Comparison of ENCODE assay signal across 8 mouse cellular contexts in the genomic region with DNA sequence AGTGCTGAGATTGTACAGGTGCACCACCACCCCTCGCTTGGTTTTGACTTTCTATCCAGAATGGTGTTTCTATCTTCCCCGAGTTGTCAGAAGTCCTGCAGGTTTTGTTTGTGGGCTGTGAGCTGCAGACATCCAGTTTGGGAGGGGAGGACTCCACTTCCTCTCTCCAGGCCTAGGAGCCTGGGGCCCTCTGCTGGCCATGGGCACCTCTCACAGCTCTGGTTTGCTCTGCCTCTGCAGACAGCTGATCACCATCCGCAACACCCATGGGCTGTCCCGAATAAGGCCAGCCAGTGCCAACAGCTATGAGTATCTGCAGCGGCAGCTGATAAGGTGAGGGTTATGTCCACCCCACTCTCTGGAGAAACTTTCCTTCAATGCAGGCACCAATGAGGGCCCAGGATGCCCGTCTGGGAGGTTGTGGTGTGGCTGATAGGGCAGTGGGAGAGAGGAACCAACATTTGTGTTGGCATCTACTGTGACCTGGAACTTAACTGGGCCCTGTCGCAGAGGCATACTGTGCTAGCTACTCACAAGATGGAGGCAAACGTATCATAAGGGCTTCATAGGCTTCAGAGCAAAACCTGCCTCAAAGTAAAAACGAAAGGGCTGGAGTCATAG. TPM values are rescaled to one million over a fixed set of nuclear protein-coding genes. Genes with fewer than 3 reads are reported as not detected.
DNase-seq lines count a peak whose midpoint lies in the region; ATAC-seq and TF ChIP-seq lines count a peak whose summit lies in the region.

No protein-coding gene starts in this region.

- no peak overlapping the region for H3K9ac ChIP-seq in embryonic facial prominence, embryonic 11.5 days (replicated peaks; ENCODE audit: low read length)
- no peak overlapping the region for H3K9ac ChIP-seq in kidney, embryonic 14.5 days (ENCODE audit: low read depth, low read length)
- no peak overlapping the region for H3K9ac ChIP-seq in liver, embryonic 12.5 days
- H3K9ac ChIP-seq in stomach, embryonic 14.5 days (replicated peaks; ENCODE audit: low read depth, low read length): 0 out of 2 replicates have a peak overlapping the region, but pooled peaks have one; percentile 10

- peak; percentile 82 for ATAC-seq in activated CD4-positive, CD25-positive, alpha-beta regulatory T cell, adult 4 months
- 0 out of 2 replicates have a peak, but pooled peaks have one; percentile 57 for ATAC-seq in embryonic facial prominence, embryonic 11.5 days (replicated peaks; ENCODE audit: insufficient number of reproducible peaks, low FRiP score, low TSS enrichment, low read depth)
- peak; percentile 78 for ATAC-seq in kidney, embryonic 14.5 days (ENCODE audit: low FRiP score, low TSS enrichment)
- peak; percentile 70 for ATAC-seq in liver, embryonic 12.5 days
- ATAC-seq in stomach, embryonic 14.5 days (ENCODE audit: insufficient number of reproducible peaks, insufficient read depth, low FRiP score, low read depth): peak; percentile 80

- H3K79me2 ChIP-seq in myocyte (ENCODE audit: control insufficient read depth, insufficient read depth): no peaks in the 10 kb centered on the region

- H3K36me3 ChIP-seq in embryonic facial prominence, embryonic 11.5 days (replicated peaks; ENCODE audit: control insufficient read depth, insufficient read depth, low read depth, low read length): no peaks in the 10 kb centered on the region
- no peaks in the 10 kb centered on the region for H3K36me3 ChIP-seq in kidney, embryonic 14.5 days (ENCODE audit: control insufficient read depth, insufficient read depth, low read length)
- H3K36me3 ChIP-seq in liver, embryonic 12.5 days: no peaks in the 10 kb centered on the region
- H3K36me3 ChIP-seq in myocyte (ENCODE audit: control insufficient read depth, insufficient read depth): no peaks in the 10 kb centered on the region
- no peaks in the 10 kb centered on the region for H3K36me3 ChIP-seq in stomach, embryonic 14.5 days (ENCODE audit: control insufficient read depth, insufficient read depth, low read length)

- H3K4me2 ChIP-seq in embryonic facial prominence, embryonic 11.5 days (ENCODE audit: low read depth, low read length): no peak overlapping the region
- no peak overlapping the region for H3K4me2 ChIP-seq in kidney, embryonic 14.5 days (replicated peaks; ENCODE audit: low read depth, low read length)
- H3K4me2 ChIP-seq in liver, embryonic 12.5 days: no peak overlapping the region
- no peak overlapping the region for H3K4me2 ChIP-seq in myocyte (ENCODE audit: low read depth)
- no peak overlapping the region for H3K4me2 ChIP-seq in stomach, embryonic 14.5 days (replicated peaks; ENCODE audit: low read depth, low read length)

- no peaks in the 10 kb centered on the region for H3K4me1 ChIP-seq in embryonic facial prominence, embryonic 11.5 days (ENCODE audit: control insufficient read depth, insufficient read depth, low read length)
- no peaks in the 10 kb centered on the region for H3K4me1 ChIP-seq in kidney, embryonic 14.5 days (ENCODE audit: control insufficient read depth, insufficient read depth, low read length)
- H3K4me1 ChIP-seq in liver, embryonic 12.5 days: peaks cover 10% of the 10 kb centered on the region; the same call in 1 of the 2 replicates
- peaks cover 2% of the 10 kb centered on the region; the same call in 1 of the 2 replicates for H3K4me1 ChIP-seq in stomach, embryonic 14.5 days (ENCODE audit: control insufficient read depth, insufficient read depth, low read length)

- no peak overlapping the region for H3ac ChIP-seq in myocyte (ENCODE audit: control insufficient read depth, insufficient read length)

- no peak overlapping the region for H3K4me3 ChIP-seq in embryonic facial prominence, embryonic 11.5 days (ENCODE audit: low read depth, low read length)
- no peak overlapping the region for H3K4me3 ChIP-seq in kidney, embryonic 14.5 days (ENCODE audit: low read length)
- H3K4me3 ChIP-seq in liver, embryonic 12.5 days: no peak overlapping the region
- H3K4me3 ChIP-seq in myocyte: no peak overlapping the region
- H3K4me3 ChIP-seq in stomach, embryonic 14.5 days (ENCODE audit: low read depth, low read length): no peak overlapping the region

- 57% methylated on average over 9 of the region's 9 CpGs for WGBS in embryonic facial prominence, embryonic 11.5 days
- WGBS in kidney, embryonic 14.5 days: 53% methylated on average over 9 of the region's 9 CpGs
- 33% methylated on average over 9 of the region's 9 CpGs for WGBS in liver, embryonic 12.5 days (ENCODE audit: insufficient replicate concordance)
- WGBS in stomach, embryonic 14.5 days: 45% methylated on average over 9 of the region's 9 CpGs

- no peaks in the 10 kb centered on the region for H3K9me3 ChIP-seq in embryonic facial prominence, embryonic 11.5 days (replicated peaks; ENCODE audit: control insufficient read depth, low read length)
- no peaks in the 10 kb centered on the region for H3K9me3 ChIP-seq in kidney, embryonic 14.5 days (ENCODE audit: control insufficient read depth, low read length)
- no peaks in the 10 kb centered on the region for H3K9me3 ChIP-seq in liver, embryonic 12.5 days (replicated peaks)
- H3K9me3 ChIP-seq in stomach, embryonic 14.5 days (ENCODE audit: control insufficient read depth, low read depth, low read length): no peaks in the 10 kb centered on the region

- TF ChIP-seq POLR2A in myocyte (IDR thresholded peaks at IDR 0.05; ENCODE audit: insufficient read length, low read depth): no peak

- no peak overlapping the region for H3K27ac ChIP-seq in embryonic facial prominence, embryonic 11.5 days (replicated peaks; ENCODE audit: low read depth, low read length)
- no peak overlapping the region for H3K27ac ChIP-seq in kidney, embryonic 14.5 days (ENCODE audit: low read depth, low read length)
- no peak overlapping the region for H3K27ac ChIP-seq in liver, embryonic 12.5 days
- H3K27ac ChIP-seq in stomach, embryonic 14.5 days (ENCODE audit: low read length): no peak overlapping the region

- no peaks in the 10 kb centered on the region for H3K27me3 ChIP-seq in embryonic facial prominence, embryonic 11.5 days (ENCODE audit: control insufficient read depth, insufficient read depth, low read length)
- no peaks in the 10 kb centered on the region for H3K27me3 ChIP-seq in kidney, embryonic 14.5 days (ENCODE audit: control insufficient read depth, insufficient read depth, low read length)
- H3K27me3 ChIP-seq in liver, embryonic 12.5 days (replicated peaks): peaks cover 17% of the 10 kb centered on the region
- H3K27me3 ChIP-seq in myocyte (ENCODE audit: control insufficient read depth, insufficient read depth, insufficient read length): no peaks in the 10 kb centered on the region
- no peaks in the 10 kb centered on the region for H3K27me3 ChIP-seq in stomach, embryonic 14.5 days (ENCODE audit: control insufficient read depth, insufficient read depth, low read length)

- peak; percentile 86 for DNase-seq in 3T3-L1 (ENCODE audit: low read depth, low spot score)
- peak; percentile 55 for DNase-seq in embryonic facial prominence, embryonic 11.5 days (ENCODE audit: low spot score)
- peak; percentile 73 for DNase-seq in heart, adult 8-10 months (ENCODE audit: low spot score)

TF ChIP-seq in myocyte, 11 proteins besides CTCF, POLR2A, EP300 and RAD21:
- TF ChIP-seq MYOD1 (IDR thresholded peaks at IDR 0.05; ENCODE audit: control insufficient read depth in 1 of 3, insufficient read length in 2 of 3, low read depth in 2 of 3): peak in 1 of 3 experiments; percentile 31
- no peak for TF ChIP-seq TCF3 (IDR thresholded peaks at IDR 0.05; ENCODE audit: insufficient read length, low read depth)
- TF ChIP-seq SRF (IDR thresholded peaks at IDR 0.05; ENCODE audit: control insufficient read depth, insufficient read length, low read depth): no peak
- peak; percentile 63 for TF ChIP-seq POLR2AphosphoS2 (IDR thresholded peaks at IDR 0.05; ENCODE audit: insufficient read length, low read depth)
- peak in 2 of 3 experiments; percentile 27 to 57 for TF ChIP-seq MYOG (IDR thresholded peaks at IDR 0.05; ENCODE audit: control insufficient read depth in 1 of 3, insufficient read depth in 1 of 3, insufficient read length in 2 of 3, low read depth in 2 of 3)

RNA-seq across cellular contexts. Expression of a gene that starts 17.1 kb away (rescaled TPM):
- polyA plus RNA-seq in activated CD4-positive, CD25-positive, alpha-beta regulatory T cell, adult 4 months (2017; shearing (Covaris generic)): 10 to 100 TPM; 26.7 to 26.8 TPM
- 26.2 and 26.4 TPM in 2 replicates for polyA plus RNA-seq in embryonic facial prominence, embryonic 11.5 days (2014; fragmentation: Nextera tagmentation; extraction: Ambion mirVana)
- total RNA-seq in heart, adult 8-10 months (2022): 10 to 100 TPM; 14.6 to 20.6 (median 19.2) TPM
- polyA plus RNA-seq in kidney, embryonic 14.5 days (2014; fragmentation: Nextera tagmentation; extraction: Ambion mirVana): 37.2 and 39.7 TPM in 2 replicates
- polyA plus RNA-seq in liver, embryonic 12.5 days (2016; fragmentation: Nextera tagmentation; extraction: Ambion mirVana): 14.7 and 16.8 TPM in 2 replicates
- polyA plus RNA-seq in myocyte (2012; fragmentation: generic; extraction: Trizol): 79.5 TPM
- 41.4 and 46.1 TPM in 2 replicates for polyA plus RNA-seq in stomach, embryonic 14.5 days (2014; fragmentation: Nextera tagmentation; extraction: Ambion mirVana)

RNA-seq across cellular contexts. Expression of a gene that starts 23.1 kb away (rescaled TPM):
- polyA plus RNA-seq in activated CD4-positive, CD25-positive, alpha-beta regulatory T cell, adult 4 months (2017; shearing (Covaris generic)): 10 to 100 TPM; 25.9 to 33.6 TPM
- 67.9 and 72.2 TPM in 2 replicates for polyA plus RNA-seq in embryonic facial prominence, embryonic 11.5 days (2014; fragmentation: Nextera tagmentation; extraction: Ambion mirVana)
- total RNA-seq in heart, adult 8-10 months (2022): 100 to 1,000 TPM; 166 to 200 (median 185) TPM
- polyA plus RNA-seq in kidney, embryonic 14.5 days (2014; fragmentation: Nextera tagmentation; extraction: Ambion mirVana): 54.0 and 89.2 TPM in 2 replicates
- polyA plus RNA-seq in liver, embryonic 12.5 days (2016; fragmentation: Nextera tagmentation; extraction: Ambion mirVana): 29.8 and 31.1 TPM in 2 replicates
- polyA plus RNA-seq in myocyte (2012; fragmentation: generic; extraction: Trizol): 59.3 TPM
- 85.4 and 91.4 TPM in 2 replicates for polyA plus RNA-seq in stomach, embryonic 14.5 days (2014; fragmentation: Nextera tagmentation; extraction: Ambion mirVana)

RNA-seq across cellular contexts. Expression of a gene that starts 27.8 kb away (rescaled TPM):
- polyA plus RNA-seq in activated CD4-positive, CD25-positive, alpha-beta regulatory T cell, adult 4 months (2017; shearing (Covaris generic)): 1 to 10 TPM in 1 of 2 experiments, under 1 TPM in 1; 0.88 to 1.4 TPM
- 0.28 TPM in 1 of 2 replicates, not detected in the other for polyA plus RNA-seq in embryonic facial prominence, embryonic 11.5 days (2014; fragmentation: Nextera tagmentation; extraction: Ambion mirVana)
- not detected for total RNA-seq in heart, adult 8-10 months (2022)
- polyA plus RNA-seq in kidney, embryonic 14.5 days (2014; fragmentation: Nextera tagmentation; extraction: Ambion mirVana): 0.89 TPM in 1 of 2 replicates, not detected in the other
- polyA plus RNA-seq in liver, embryonic 12.5 days (2016; fragmentation: Nextera tagmentation; extraction: Ambion mirVana): 0.13 and 0.16 TPM in 2 replicates
- polyA plus RNA-seq in myocyte (2012; fragmentation: generic; extraction: Trizol): 0.08 TPM
- 1.3 and 1.5 TPM in 2 replicates for polyA plus RNA-seq in stomach, embryonic 14.5 days (2014; fragmentation: Nextera tagmentation; extraction: Ambion mirVana)
